Mouse (Mus musculus): ENCODE measurements around the gene Spag9.

- no peak for TF ChIP-seq CTCF (IDR thresholded peaks at IDR 0.05; ENCODE audit: low read depth, low read length)
- TF ChIP-seq POLR2A (IDR thresholded peaks at IDR 0.05; ENCODE audit: extremely low read depth, insufficient read depth, low read length): no peak
Observed at GRCm38 (mm10) chr11:93986298-93986697, 9.6 kb upstream of the Spag9 start.

Data from liver, adult 2 months (tissue).